Mouse (Mus musculus): ENCODE data around the gene Caskin2.

- TF ChIP-seq CTCF (conservative IDR thresholded peaks at IDR 0.05 in 1 of 2, IDR thresholded peaks at IDR 0.05 in 1 of 2; ENCODE audit: low read depth in 2 of 2, low read length in 2 of 2) (no peak), EP300 (IDR thresholded peaks at IDR 0.05; ENCODE audit: low read length) (no peak), UBTF (IDR thresholded peaks at IDR 0.05; ENCODE audit: low read depth, low read length) (no peak), JUND (conservative IDR thresholded peaks at IDR 0.05; ENCODE audit: low read depth, low read length) (no peak), POLR2A (IDR thresholded peaks at IDR 0.05; ENCODE audit: low read depth, low read length) (no peak)
Measured at GRCm38 (mm10) chr11:115857936-115858335, 44.5 kb upstream of the Caskin2 start.

All from CH12.LX (cell line).